Mouse (Mus musculus): ENCODE results near the gene Fscn3.
A peak's percentile ranks its signal among the peaks of the same experiment; 100 is the strongest.

The Fscn3 gene

GRCm38 (mm10) chr6:28427096-28427839 is at the start of gene Fscn3:
TSS of gene Fscn3 (plus strand) at chr6:28427789.
- DNase-seq (ENCODE audit: low spot score in 2 of 2), result peak in 1 of 2 experiments; percentile 8

GRCm38 (mm10) chr6:28381983-28382382 is 45.6 kb upstream of the Fscn3 start:
- DNase-seq (ENCODE audit: low spot score in 2 of 2), result peak in 1 of 2 experiments; percentile 6

- DNase-seq (ENCODE audit: low spot score in 2 of 2), result no peak
These were observed 42.4 kb upstream of the Fscn3 start for GRCm38 (mm10) chr6:28385169-28385568.

GRCm38 (mm10) chr6:28389038-28389437 is 38.6 kb upstream of the Fscn3 start:
- no peak for DNase-seq (ENCODE audit: low spot score in 2 of 2)

GRCm38 (mm10) chr6:28396051-28396852 is 31.3 kb upstream of the Fscn3 start:
- DNase-seq (ENCODE audit: low spot score in 2 of 2), result no peak

- DNase-seq (ENCODE audit: low spot score in 2 of 2), result peak in 1 of 2 experiments; percentile 19
These were observed 30.6 kb upstream of the Fscn3 start for GRCm38 (mm10) chr6:28396853-28397457.

GRCm38 (mm10) chr6:28397681-28398203 is 29.8 kb upstream of the Fscn3 start, which contains the start of gene Zfp800:
TSS of gene Zfp800 (minus strand) at chr6:28398005.
- DNase-seq (ENCODE audit: low spot score in 2 of 2), result peak in 1 of 2 experiments; percentile 10

GRCm38 (mm10) chr6:28398726-28399125 is 28.9 kb upstream of the Fscn3 start:
- DNase-seq (ENCODE audit: low spot score in 2 of 2), result no peak

- no peak for DNase-seq (ENCODE audit: low spot score in 2 of 2)
These were observed 27.8 kb upstream of the Fscn3 start for GRCm38 (mm10) chr6:28399791-28400190.

GRCm38 (mm10) chr6:28410053-28410452 is 17.5 kb upstream of the Fscn3 start:
- DNase-seq (ENCODE audit: low spot score in 2 of 2), result no peak

- no peak for DNase-seq (ENCODE audit: low spot score in 2 of 2)
These were observed 16.4 kb upstream of the Fscn3 start for GRCm38 (mm10) chr6:28411236-28411635.

- DNase-seq (ENCODE audit: low spot score in 2 of 2), result no peak
These were observed 10.6 kb upstream of the Fscn3 start for GRCm38 (mm10) chr6:28416981-28417380.

GRCm38 (mm10) chr6:28418449-28418848 is 9.1 kb upstream of the Fscn3 start:
- peak; percentile 36 to 53 for DNase-seq (ENCODE audit: low spot score in 2 of 2)

GRCm38 (mm10) chr6:28419673-28420072 is 7.9 kb upstream of the Fscn3 start:
- no peak for DNase-seq (ENCODE audit: low spot score in 2 of 2)

GRCm38 (mm10) chr6:28420361-28420760 is 7.2 kb upstream of the Fscn3 start:
- no peak for DNase-seq (ENCODE audit: low spot score in 2 of 2)

- DNase-seq (ENCODE audit: low spot score in 2 of 2), result peak in 1 of 2 experiments; percentile 6
These were observed 6.7 kb upstream of the Fscn3 start for GRCm38 (mm10) chr6:28420865-28421264.

GRCm38 (mm10) chr6:28421469-28422000 is 6.1 kb upstream of the Fscn3 start:
- DNase-seq (ENCODE audit: low spot score in 2 of 2), result peak; percentile 93 to 97

- DNase-seq (ENCODE audit: low spot score in 2 of 2), result no peak
These were observed 4.8 kb upstream of the Fscn3 start for GRCm38 (mm10) chr6:28422651-28423290.

GRCm38 (mm10) chr6:28423313-28423712 is 4.3 kb upstream of the Fscn3 start, which contains the start of gene Arf5:
TSS of gene Arf5 (plus strand) at chr6:28423560.
- DNase-seq (ENCODE audit: low spot score in 2 of 2), result peak; percentile 90 to 92

- DNase-seq (ENCODE audit: low spot score in 2 of 2), result peak; percentile 45 to 57
These were observed 3.6 kb upstream of the Fscn3 start for GRCm38 (mm10) chr6:28423767-28424695.

All from frontal cortex, postnatal 36 days (tissue).